Mouse (Mus musculus): Measurements from ENCODE around the gene Gpc6. TPM values are rescaled to one million over a fixed set of nuclear protein-coding genes. Genes with fewer than 3 reads are reported as not detected.
A peak's percentile ranks its signal among the peaks of the same experiment; 100 is the strongest.

The Gpc6 gene
- total RNA-seq, 2 experiments from 2014 or later, result 12.4 to 14.7 TPM

DNA sequence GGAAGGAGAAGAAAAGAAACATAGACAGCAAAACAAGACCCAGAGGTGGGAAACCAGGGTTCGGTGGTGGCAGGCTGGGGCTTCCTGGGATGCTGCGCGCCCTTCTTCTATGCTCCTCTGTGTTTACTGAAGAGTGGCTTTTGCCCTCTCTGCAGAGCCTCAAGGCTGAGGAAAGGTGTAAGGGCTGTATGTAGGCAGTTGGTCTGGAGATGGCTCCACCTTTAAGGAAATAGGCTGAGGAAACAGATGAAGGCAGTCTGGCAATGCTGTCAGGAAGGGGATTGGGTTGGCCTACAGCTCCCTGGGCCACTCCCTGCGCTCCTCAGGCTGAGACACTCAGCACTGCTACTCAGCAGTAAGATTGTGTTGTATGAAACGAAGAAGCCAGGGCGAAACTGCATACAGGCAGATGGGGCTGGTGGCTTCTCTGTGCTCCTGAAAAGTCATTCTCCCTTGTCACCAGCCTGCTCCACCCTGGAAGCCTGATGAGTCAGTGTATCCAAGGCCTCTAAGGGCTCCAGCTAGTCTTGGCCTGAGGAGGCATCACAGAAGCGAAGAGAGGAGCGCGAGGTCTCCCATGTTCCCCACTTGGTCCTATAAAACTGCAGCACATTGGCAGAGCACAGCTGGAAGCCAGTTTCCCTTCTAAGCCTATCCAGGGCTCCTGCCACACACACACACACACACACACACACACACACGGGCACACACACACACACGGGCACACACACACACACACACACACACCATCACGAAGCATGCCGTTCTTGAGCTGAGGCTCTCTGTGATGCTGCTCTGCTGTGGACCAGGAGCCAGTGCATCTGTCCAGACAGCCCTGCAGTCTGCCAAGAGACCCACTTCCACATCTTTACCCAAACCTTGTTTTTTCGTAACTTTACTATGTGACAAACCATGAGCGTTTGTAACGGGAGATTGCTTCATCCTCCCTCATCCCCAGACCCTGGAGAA, 1006.0 kb downstream of the Gpc6 start:
- DNase-seq, result peak; percentile 33 to 52

- DNase-seq, result no peak
Observed at GRCm38 (mm10) chr14:117932163-117932851, 1007.2 kb downstream of the Gpc6 start.

- DNase-seq, result peak; percentile 39 to 51
Observed at GRCm38 (mm10) chr14:117938554-117938953, 1013.4 kb downstream of the Gpc6 start.

GRCm38 (mm10) chr14:117939471-117939870, 1014.4 kb downstream of the Gpc6 start:
- DNase-seq, result no peak

DNA sequence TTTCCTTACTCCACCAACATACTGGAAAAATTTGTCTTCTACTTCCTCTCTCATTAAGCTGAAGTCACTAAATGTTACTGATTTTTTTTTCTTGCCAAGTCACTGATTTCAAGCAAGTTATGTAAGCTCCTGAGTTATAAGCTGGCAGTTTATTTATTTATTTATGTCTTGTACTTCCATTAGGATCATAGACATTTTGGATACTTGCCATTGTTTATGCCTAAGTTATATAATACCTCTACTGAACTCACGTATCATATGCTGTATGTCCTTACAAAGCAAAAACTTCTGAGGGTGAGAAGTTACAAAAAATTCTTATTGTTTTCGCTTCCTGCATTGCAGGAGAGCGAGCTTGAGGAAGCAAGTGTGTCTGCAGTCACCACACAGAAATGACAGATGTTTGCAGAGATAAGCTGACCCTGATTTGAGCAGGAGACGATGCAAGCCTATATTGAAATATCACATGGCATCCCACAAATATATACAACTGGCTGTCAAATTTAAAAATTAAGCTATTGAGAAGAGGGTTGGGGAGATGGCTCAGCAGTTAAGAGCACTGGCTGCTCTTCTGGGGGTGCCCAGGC, 1020.9 kb downstream of the Gpc6 start:
- no peak for DNase-seq

DNA sequence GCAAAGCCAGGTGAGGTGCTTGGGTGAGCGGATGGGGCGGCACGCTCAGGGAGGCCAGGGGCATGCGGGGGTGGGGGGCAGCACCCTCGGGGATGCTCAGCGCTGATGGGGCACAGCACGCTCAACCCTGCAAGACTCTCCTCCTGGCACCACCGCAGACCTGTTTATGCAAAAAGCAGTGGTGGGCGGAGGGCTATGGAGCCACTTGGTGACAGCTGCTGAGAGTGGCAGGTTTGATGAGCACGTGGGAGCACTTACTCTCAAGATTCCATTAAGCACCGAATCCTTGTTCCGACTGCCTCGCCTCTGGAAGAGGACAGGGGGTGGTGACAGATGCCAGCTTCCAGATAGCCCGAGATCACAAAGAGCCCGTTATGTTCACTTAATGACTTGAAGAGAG, 1026.2 kb downstream of the Gpc6 start:
- DNase-seq, result no peak

DNA sequence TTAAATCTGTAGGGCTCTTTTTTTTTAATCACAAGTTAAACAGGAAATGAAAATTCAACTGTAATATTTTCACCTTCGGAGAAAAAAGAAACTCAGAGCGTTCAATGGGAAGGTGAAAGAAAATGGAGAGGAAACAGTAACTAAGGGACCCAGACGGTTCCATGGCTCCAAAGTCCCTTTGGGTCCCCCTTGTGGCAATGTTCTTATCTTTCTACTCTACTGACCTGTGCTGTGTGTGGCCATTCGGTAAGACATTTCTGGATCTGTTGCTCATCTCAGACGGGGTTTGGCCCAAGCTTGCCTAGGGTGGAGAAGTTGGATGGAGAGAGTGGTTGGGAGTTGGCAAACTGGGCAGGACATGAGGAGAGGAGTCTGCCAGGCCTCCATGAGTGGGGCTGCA, 1026.6 kb downstream of the Gpc6 start:
- DNase-seq, result no peak

GRCm38 (mm10) chr14:117956051-117956450, 1030.9 kb downstream of the Gpc6 start:
- DNase-seq, result no peak

- no peak for DNase-seq
Observed at GRCm38 (mm10) chr14:117958389-117958788, 1033.3 kb downstream of the Gpc6 start.

- DNase-seq, result peak in 1 of 2 experiments; percentile 16
Observed at GRCm38 (mm10) chr14:117961267-117961666, 1036.2 kb downstream of the Gpc6 start.

- DNase-seq, result no peak
Observed at GRCm38 (mm10) chr14:117961844-117962243, 1036.7 kb downstream of the Gpc6 start.

DNA sequence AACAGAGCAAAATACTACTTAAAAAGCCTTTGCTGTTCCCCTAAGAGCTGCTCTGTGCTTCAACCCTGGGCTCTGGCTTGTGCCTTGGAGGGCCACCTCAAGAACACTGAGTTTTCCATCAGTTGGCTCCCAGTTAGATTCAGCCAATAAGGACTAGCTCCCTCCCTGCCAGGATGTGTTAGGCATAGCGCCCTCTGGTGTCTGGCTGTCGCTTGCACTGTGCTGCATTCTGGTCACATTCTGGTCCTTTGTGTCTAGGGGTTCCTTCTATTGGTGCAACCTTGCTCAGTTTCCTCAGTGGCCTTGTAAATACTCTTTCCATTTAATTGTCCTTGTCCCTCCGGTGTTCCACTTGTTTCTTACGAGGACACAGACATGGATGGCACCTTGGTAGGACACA, 1037.3 kb downstream of the Gpc6 start:
- DNase-seq, result peak; percentile 49 to 57

DNA sequence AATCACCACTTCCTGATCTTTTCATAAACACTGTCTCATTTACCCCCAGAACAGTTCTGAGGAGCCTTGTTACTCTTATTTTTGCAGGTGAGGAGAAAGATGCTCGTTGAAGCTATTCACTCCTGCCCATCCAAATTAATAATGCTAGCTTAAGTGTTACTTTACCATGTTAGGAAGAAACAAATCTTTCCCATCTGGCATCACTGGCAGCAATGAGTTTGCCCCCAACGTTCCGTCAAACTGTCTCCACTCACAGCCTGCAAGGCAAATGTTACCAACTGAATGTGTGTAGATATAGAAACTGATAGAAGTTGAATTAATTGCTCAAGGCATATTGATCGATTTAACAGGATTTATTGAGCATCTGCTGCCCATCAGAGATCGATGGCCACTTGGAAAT, 1047.5 kb downstream of the Gpc6 start:
- DNase-seq, result no peak

DNA sequence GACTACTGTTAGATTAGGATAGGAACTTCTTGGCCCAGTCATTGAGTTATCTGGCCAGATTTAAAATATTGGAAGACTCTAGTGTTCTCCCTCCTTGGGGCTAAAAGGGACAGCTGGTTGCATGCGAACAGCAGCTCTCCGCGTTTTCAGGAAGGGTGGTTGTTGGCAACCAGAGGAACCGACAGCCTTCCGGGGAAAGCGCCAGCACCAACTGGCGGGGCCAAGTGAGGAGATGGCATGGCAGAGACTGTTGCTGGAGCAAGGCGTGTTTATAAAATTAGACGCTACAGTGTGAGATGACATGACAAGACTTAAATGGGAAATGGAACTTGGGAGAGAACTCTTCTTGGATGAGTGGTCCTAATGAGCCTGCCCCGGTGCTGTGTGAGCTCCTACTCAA, 1056.4 kb downstream of the Gpc6 start:
- DNase-seq, result no peak

- DNase-seq, result no peak
Observed at GRCm38 (mm10) chr14:117988444-117988843, 1063.3 kb downstream of the Gpc6 start.

DNA sequence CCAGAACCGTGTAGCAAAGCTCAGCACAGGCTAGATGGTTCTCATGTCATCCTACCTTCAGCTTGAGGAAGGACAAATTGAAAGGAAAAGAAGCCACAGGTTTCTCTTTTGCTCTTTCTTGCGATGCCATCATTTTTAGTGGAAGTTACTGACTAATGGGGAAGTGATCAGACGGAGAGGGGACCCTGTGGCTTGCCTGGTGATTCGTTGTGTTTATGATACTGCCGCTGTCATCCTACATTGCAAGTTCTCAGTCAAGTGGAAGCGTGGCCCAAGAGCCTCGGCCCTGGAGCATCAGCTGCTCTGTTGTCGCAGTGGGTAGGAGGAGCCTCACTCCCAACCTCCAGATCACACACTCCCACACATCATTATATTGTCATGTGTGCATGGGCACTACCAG, 1065.1 kb downstream of the Gpc6 start:
- no peak for DNase-seq

GRCm38 (mm10) chr14:117992600-117993256, 1067.6 kb downstream of the Gpc6 start:
- peak; percentile 5 to 14 for DNase-seq

- no peak for DNase-seq
Observed at GRCm38 (mm10) chr14:117993845-117994244, 1068.7 kb downstream of the Gpc6 start.

- no peak for DNase-seq
Observed at GRCm38 (mm10) chr14:118004434-118004833, 1079.3 kb downstream of the Gpc6 start.

DNA sequence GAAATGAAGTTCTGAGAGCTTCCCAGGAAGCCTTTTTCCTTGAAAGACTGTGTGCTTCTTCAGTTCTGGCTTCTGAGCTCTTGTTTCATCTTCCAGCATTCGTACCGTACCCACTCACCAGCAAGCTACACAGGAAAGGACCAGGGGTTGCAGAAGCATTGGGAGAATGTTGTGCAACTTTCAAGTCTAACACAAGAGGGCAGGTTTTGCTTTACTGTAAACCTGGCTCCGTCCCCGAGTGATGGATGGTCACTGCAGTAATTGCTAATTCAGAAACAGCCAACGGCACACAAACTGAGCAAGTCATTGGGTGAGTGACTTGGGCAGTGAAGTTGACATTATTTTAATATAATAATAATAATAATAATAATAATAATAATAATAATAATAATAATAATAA, 1080.6 kb downstream of the Gpc6 start:
- DNase-seq, result peak; percentile 32 to 36

- DNase-seq, result no peak
Observed at GRCm38 (mm10) chr14:118009541-118009940, 1084.4 kb downstream of the Gpc6 start.

- no peak for DNase-seq
Observed at GRCm38 (mm10) chr14:118013237-118013636, 1088.1 kb downstream of the Gpc6 start.
